Mouse (Mus musculus): ENCODE data around the gene Gm17361.
"Not testable (repeated sequence)": the region's sequence is repeated elsewhere in the genome, so short reads cannot be mapped to it uniquely, and the experiment has no call there.

Gene Gm17361

DNA sequence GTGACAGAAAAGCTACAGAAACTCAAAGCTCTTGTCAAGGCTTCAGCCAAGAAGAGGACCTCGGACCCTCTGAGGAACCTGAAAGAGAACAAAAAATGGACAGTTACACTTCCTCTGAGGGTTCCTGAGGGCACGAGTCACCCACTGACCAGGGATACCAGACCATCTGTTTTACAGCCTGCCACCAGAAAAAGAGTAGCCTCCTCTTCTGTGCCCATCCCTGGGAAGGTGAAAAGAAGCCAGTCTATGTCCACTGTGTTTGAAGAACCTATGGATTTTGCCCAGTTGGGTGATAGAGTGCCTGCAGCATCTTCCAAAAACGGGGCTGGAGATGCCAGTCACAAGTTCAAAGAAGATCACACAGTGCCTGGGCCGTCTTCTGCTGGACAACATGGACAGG is at the start of gene Gm17361:
Gm17361 (plus strand) TSS at position 301 of the 400 bp plus-strand sequence.
- DNase-seq (ENCODE audit: low spot score in 2 of 2) = not testable (repeated sequence)
